In genomic region chr15:97102811-97103210, GRCm38 (mm10) we compare ENCODE assay signal across 9 mouse cellular contexts. TPM values are rescaled to one million over a fixed set of nuclear protein-coding genes. Genes with fewer than 3 reads are reported as not detected.
DNase-seq lines count a peak whose midpoint lies in the region.
"Had no signal": no experiment of that assay in that cellular context is flagged by ENCODE, and none has a peak within 500 bp of the region (broad histone marks: within the 10 kb centered on the region; RNA-seq: fewer than 3 reads in every experiment).

No protein-coding gene starts in this region.

- peak; percentile 6 for DNase-seq in kidney, adult 9 months
- DNase-seq in kidney, postnatal 14 days = no peak
- peak; percentile 70 for DNase-seq in adrenal gland, postnatal 10 days
- DNase-seq in heart, adult 8-10 months (ENCODE audit: low spot score) = peak; percentile 50
- DNase-seq in lung, postnatal 14 days = peak; percentile 34
- DNase-seq in layer of hippocampus, postnatal 36 days = no peak
- DNase-seq in frontal cortex, postnatal 14 days (ENCODE audit: low spot score in 2 of 2) = no peak
- DNase-seq in left cerebral cortex, adult 18-20 months (ENCODE audit: low spot score in 2 of 2) = no peak
- DNase-seq: cerebellum, adult 11-12 months had no signal

RNA-seq across cellular contexts. Expression of gene Slc38a4, which starts 47.1 kb away (rescaled TPM):
- 100 to 1,000 TPM in 1 of 2 experiments, 10 to 100 TPM in 1; 47.6 to 103 TPM for total RNA-seq in adrenal gland, postnatal 10 days (2021)
- 1 to 10 TPM; 3.0 to 5.3 (median 3.7) TPM for total RNA-seq in heart, adult 8-10 months (2022)
- total RNA-seq in layer of hippocampus, postnatal 36 days (2021) = under 1 TPM; 0.46 to 0.67 TPM
- under 1 TPM; 0.74 to 0.84 TPM for total RNA-seq in left cerebral cortex, adult 18-20 months (2021)

Comparison
In these comparisons a context has a peak if more than half of its experiments do, and no peak if none do; other contexts are left out.
1. DNase-seq: peak in kidney, adult 9 months (single experiment), adrenal gland, postnatal 10 days (single experiment), heart, adult 8-10 months (single experiment) and lung, postnatal 14 days (single experiment); none in kidney, postnatal 14 days (single experiment), layer of hippocampus, postnatal 36 days (0 of 2), frontal cortex, postnatal 14 days (0 of 2) and left cerebral cortex, adult 18-20 months (0 of 2).
2. RNA of gene Slc38a4, which starts 47.1 kb away (total RNA-seq): 47.6 to 103 TPM in adrenal gland, postnatal 10 days; 3.0 to 5.3 TPM in heart, adult 8-10 months, 0.74 to 0.84 TPM in left cerebral cortex, adult 18-20 months and 0.46 to 0.67 TPM in layer of hippocampus, postnatal 36 days; every median in the first group is over 4 times any median in the second.